Mouse (Mus musculus) 3T3-L1 (cell line): ENCODE data around the gene Jpt2.
"Not testable (repeated sequence)": the region's sequence is repeated elsewhere in the genome, so short reads cannot be mapped to it uniquely, and the experiment has no call there.

Experiments used
- DNase-seq: peaks from one replicate; pipeline ENCODE4 v3.0.0-alpha.2; 2015; ENCODE audit warnings: low read depth, low spot score

The Jpt2 gene

GRCm38 (mm10) chr17:24960135-24960851 lies at the start of gene Jpt2:
TSS of gene Jpt2 (minus strand) at chr17:24960689.
- DNase-seq, result peak; percentile 99

GRCm38 (mm10) chr17:25007480-25007879 lies 47.0 kb upstream of the Jpt2 start:
- no peak for DNase-seq

DNA sequence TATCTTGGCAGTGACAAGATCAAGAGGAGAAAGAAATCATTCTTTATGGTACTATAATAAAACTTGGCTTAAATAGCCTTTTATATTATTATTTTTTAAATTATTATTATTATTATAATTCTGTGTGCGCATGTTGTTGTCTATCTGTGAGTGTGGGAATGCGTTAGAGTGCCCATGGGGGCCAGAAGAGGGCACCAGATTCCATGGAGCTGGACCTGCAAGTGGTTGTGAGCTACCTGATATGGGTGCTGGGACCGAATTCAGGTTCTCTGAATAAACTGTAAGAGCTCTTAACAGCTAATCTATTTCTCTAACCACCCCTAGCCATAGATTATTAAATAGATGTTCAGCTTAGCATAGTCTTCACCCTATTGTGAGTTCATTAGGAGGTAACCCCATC lies 44.6 kb upstream of the Jpt2 start:
- no peak for DNase-seq

DNA sequence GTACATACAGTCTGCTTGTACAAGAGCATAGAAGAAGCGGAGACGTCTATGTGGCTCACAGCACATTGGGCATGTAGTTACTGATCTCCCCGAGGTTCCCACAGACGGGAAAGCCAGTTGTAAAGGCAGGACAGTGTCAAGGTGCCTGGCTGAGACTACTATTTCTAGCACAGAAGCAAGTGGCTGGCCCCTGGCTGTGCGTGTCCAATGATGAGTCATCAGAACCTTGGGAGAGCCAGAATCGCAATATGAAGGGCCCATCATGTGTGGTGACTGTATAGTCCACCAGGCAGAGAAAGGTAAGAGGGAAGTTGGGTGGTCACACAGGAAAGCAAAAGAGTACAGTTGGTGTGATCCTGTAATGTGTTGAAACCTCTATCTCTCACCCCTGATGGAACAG lies 34.2 kb upstream of the Jpt2 start:
- DNase-seq, result no peak

GRCm38 (mm10) chr17:24987221-24987620 lies 26.7 kb upstream of the Jpt2 start:
- no peak for DNase-seq

GRCm38 (mm10) chr17:24960852-24961715 lies 595 bp upstream of the Jpt2 start:
- no peak for DNase-seq

DNA sequence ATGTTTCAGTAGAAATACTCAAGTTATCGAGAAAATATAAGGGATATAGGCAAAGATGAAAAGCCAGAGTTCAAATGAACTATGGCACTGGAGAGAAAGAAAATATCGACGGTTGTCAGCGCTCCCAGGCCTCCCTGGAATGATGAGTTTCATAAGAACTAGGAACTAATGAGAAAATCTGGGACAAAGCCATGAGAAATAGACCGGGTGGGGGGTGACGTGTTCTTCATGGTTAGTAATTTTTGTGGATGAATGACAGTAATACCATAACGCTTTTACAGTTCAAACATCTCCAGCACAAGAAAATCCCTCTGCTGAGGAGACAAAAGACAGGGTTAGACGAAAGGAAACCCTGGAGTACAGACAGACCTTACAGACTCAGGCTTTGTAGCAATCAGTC lies 1.1 kb downstream of the Jpt2 start:
- peak; percentile 46 for DNase-seq

GRCm38 (mm10) chr17:24953291-24953690 lies 7.2 kb downstream of the Jpt2 start:
- no peak for DNase-seq

DNA sequence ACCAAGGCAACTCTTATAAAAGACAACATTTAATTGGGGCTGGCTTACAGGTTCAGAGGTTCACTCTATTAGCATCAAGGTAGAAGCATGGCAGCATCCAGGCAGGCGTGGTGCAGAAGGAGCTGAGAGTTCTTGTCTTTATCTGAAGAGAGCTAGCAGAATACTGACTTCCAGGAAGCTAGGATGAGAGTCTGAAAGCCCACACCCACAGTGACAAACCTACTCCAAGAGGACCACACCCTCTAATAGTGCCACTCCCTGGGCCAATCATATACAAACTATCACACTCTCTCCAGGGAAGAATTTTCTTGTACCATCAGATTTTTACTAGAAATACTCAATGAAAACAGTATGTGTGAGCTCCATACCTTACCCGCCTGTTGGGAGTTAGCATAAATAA lies 9.8 kb downstream of the Jpt2 start:
- DNase-seq, result no peak

GRCm38 (mm10) chr17:24948204-24948603 lies 12.3 kb downstream of the Jpt2 start:
- no peak for DNase-seq

DNA sequence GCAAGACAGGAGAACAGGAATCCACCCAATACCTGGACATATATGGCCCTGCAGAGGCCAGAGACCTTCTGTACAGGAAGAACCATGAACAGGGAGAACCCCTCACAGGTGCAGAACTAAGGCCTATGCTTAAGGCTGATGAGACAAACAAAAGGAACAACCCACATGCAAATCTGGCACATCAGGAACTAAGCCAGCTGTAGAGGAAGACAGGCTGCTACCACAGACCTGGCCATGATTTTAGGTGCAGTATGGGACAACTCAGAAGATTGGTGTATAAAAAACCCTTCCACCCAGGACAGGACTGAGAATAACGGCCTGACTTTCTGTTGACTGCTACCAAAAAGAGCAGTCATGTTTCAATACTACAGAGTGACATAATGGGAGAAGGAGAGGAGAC lies 16.9 kb downstream of the Jpt2 start:
- not testable (repeated sequence) for DNase-seq

GRCm38 (mm10) chr17:24943036-24943435 lies 17.5 kb downstream of the Jpt2 start:
- DNase-seq, result no peak

GRCm38 (mm10) chr17:24942453-24942852 lies 18.0 kb downstream of the Jpt2 start:
- peak; percentile 52 for DNase-seq

- DNase-seq, result no peak
These were observed 23.2 kb downstream of the Jpt2 start for GRCm38 (mm10) chr17:24937266-24937665.

- DNase-seq, result peak; percentile 92
These were observed 23.9 kb downstream of the Jpt2 start, which contains the start of gene Mapk8ip3 for GRCm38 (mm10) chr17:24936259-24937237. TSS of gene Mapk8ip3 (minus strand) at chr17:24936977.

GRCm38 (mm10) chr17:24935666-24936065 lies 24.8 kb downstream of the Jpt2 start:
- DNase-seq, result peak; percentile 9

GRCm38 (mm10) chr17:24934926-24935325 lies 25.6 kb downstream of the Jpt2 start:
- peak; percentile 76 for DNase-seq

- DNase-seq, result no peak
These were observed 27.3 kb downstream of the Jpt2 start for GRCm38 (mm10) chr17:24933163-24933562.

- peak; percentile 11 for DNase-seq
These were observed 28.1 kb downstream of the Jpt2 start for GRCm38 (mm10) chr17:24932431-24932830.

- DNase-seq, result peak; percentile 94
These were observed 31.0 kb downstream of the Jpt2 start for GRCm38 (mm10) chr17:24929506-24929905.

DNA sequence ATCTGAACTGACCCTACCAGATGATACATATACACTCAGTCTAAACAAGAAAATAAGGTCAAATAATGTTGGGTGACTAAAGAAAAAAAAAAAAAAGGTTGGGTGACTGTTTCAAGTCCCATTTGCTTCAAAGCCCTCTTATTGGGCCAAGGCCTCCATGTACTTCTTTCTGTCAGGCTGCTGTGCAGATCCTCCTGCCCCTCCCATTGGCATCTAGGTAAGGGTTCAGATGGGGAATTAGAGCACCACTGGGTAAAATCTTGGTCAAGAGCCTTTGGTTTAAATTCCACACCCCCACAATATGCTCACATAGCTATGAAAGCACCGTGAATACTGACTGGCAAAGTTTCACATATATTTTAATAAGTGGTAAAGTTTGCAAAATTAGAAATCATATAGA lies 37.2 kb downstream of the Jpt2 start:
- DNase-seq, result no peak

DNA sequence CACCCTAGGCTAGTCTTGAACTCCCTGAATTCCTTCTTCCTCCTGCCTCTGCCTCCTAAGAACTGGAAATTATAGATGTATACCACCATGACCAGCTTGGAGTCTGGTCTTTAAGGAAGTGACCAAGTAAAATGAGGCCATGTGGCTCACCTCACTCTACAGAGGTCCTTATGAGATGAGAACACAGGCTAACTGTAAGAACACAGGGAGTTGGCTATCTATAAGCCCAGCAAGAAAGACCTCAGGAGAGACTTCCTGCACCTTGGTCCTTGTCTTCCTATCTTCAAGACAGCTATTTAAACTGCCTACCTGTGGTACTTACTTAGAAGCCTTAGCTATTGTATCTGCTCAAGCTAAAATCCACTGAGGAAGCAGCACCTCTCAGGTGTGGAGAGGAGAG lies 46.5 kb downstream of the Jpt2 start:
- no peak for DNase-seq
